Mouse (Mus musculus) monocyte, adult 5-6 weeks (primary cell): ENCODE measurements at regions not wholly inside any gene's neighbourhood (a gene's known extent, or its start where the extent isn't known, plus 50 kb on each side); places are given as distances from the start of the nearest gene placed in this dataset.

Experiments
- ATAC-seq: fragments of 153-309, 156-312 bp; replicated peaks from 2 replicates; pipeline ENCODE4 v1.8.0; 2017; ENCODE audit warnings: mild to moderate bottlenecking; ENCODE audit not compliant: low TSS enrichment, insufficient number of reproducible peaks, severe bottlenecking, poor library complexity, low FRiP score

GRCm38 (mm10) chr12:12607995-12608394 is 333.7 kb downstream of the Mycn start:
- no peak for ATAC-seq

- ATAC-seq, result no peak
These were observed 334.8 kb downstream of the Mycn start for GRCm38 (mm10) chr12:12606911-12607310.

- ATAC-seq, result no peak
These were observed 336.2 kb downstream of the Mycn start for GRCm38 (mm10) chr12:12605495-12605894.

- no peak for ATAC-seq
These were observed 339.4 kb downstream of the Fam49a start for GRCm38 (mm10) chr12:12601362-12601761.

GRCm38 (mm10) chr12:12595399-12595798 is 333.5 kb downstream of the Fam49a start:
- ATAC-seq, result no peak

- no peak for ATAC-seq
These were observed 332.6 kb downstream of the Fam49a start for GRCm38 (mm10) chr12:12594567-12594966.

- no peak for ATAC-seq
These were observed 331.4 kb downstream of the Fam49a start for GRCm38 (mm10) chr12:12593343-12593742.

GRCm38 (mm10) chr12:12590753-12591291 is 328.9 kb downstream of the Fam49a start:
- ATAC-seq, result no peak

GRCm38 (mm10) chr12:12588771-12589370 is 326.9 kb downstream of the Fam49a start:
- no peak for ATAC-seq

GRCm38 (mm10) chr12:12586436-12586835 is 324.5 kb downstream of the Fam49a start:
- ATAC-seq, result no peak

- ATAC-seq, result no peak
These were observed 319.6 kb downstream of the Fam49a start for GRCm38 (mm10) chr12:12581271-12582186.

GRCm38 (mm10) chr12:12580763-12581178 is 318.8 kb downstream of the Fam49a start:
- ATAC-seq, result peak; percentile 76

GRCm38 (mm10) chr12:12578278-12578677 is 316.3 kb downstream of the Fam49a start:
- ATAC-seq, result no peak

- ATAC-seq, result no peak; the same call in 1 of the 2 replicates
These were observed 308.8 kb downstream of the Fam49a start for GRCm38 (mm10) chr12:12570563-12571251.

- no peak for ATAC-seq
These were observed 305.8 kb downstream of the Fam49a start for GRCm38 (mm10) chr12:12567734-12568104.

GRCm38 (mm10) chr12:12567058-12567733 is 305.3 kb downstream of the Fam49a start:
- no peak for ATAC-seq

GRCm38 (mm10) chr12:12562267-12562666 is 300.3 kb downstream of the Fam49a start:
- ATAC-seq, result no peak

- ATAC-seq, result no peak
These were observed 289.9 kb downstream of the Fam49a start for GRCm38 (mm10) chr12:12551818-12552217.

GRCm38 (mm10) chr12:12549649-12550048 is 287.7 kb downstream of the Fam49a start:
- no peak for ATAC-seq
